Mouse (Mus musculus) urinary bladder, postnatal 36 days (tissue): Measurements from ENCODE around the gene Tmem100.
A peak's percentile ranks its signal among the peaks of the same experiment; 100 is the strongest.

Source experiments
- DNase-seq, 2 experiments: peaks; one replicate each; pipeline ENCODE4 v3.0.0; 2022; ENCODE audit warnings: low spot score in 2 of 2, mixed read lengths in 1 of 2

Tmem100 gene

DNA sequence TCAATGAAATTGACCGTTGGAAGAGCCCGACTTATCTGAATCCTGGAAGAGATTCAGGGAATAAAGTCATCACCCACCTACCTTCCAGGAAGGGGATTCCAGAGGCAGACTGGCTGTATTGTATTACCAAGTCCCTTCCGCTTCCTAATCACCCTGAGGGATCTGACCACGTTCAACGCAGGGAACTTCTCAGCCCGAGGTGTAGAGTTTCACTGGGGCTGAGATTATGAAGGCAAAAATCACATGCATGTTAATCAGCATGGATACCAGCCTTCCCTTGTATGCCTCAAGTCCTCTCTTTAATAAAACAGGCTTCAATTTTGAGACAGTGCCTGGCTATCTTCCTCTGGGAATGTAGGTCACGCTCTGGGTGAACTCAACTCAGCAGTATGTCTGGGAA lies 14.9 kb upstream of the Tmem100 start:
- DNase-seq: no peak

DNA sequence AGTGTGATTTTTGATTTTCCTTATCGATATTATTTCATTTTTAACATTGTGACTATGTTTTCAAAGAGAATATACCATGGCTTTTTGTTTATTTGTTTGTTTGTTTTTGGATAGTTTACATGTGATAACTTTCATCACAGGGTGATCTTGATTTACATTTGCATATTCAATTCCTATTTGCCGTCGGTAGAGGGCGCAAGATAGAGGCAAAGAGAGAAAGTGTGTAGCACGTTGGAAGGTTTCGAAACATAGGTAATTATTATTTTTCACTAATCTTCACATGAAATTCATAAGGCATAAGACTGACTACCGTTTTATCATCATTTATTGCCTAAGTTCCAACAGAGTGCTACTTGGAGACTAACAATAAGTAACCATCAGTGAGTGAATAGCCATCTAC lies 11.0 kb upstream of the Tmem100 start:
- DNase-seq: no peak

DNA sequence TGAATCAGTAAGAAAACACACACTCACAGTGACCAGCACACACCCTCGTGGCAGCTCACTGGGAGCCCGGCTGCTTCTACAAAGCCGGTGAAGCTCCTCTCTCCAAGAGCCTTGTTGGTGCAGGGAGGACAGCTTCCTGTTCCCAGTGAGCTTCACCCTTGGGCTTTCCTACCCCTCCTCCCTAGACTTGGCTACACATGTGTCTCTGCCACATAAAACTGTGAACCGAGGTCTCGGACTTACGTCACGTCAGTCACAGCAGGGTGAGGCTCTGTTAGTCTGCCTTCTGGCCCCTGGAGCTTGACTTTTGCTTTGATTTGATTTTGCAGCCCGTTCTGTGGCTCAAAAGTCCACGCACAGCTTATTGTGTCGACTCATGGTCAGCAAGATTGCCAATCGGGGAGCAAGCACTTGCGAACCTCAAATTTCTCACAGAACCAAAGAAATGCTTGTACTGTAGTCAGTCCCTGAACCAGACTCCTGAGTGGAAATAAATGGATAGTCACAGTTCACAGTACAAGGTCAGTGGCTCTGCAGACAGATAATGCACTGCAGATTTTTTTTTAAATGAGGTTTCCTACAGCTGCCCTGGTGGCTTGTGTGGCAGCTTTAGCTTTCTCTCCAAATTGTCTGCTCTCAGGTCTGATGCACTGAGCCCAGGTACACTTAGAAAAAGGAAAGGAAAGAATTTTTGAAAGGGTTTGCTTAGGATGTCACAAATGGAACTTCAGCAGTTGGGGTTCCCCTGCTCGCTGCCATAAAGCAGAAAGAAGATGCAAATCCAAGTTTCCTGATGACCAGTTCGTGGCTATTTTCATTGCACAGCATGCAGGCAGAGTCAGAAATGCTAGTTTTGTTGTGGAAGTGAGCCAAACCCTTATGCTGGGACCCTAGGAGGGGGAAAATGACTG lies 4.0 kb upstream of the Tmem100 start:
- peak in 1 of 2 experiments; percentile 6 for DNase-seq

DNA sequence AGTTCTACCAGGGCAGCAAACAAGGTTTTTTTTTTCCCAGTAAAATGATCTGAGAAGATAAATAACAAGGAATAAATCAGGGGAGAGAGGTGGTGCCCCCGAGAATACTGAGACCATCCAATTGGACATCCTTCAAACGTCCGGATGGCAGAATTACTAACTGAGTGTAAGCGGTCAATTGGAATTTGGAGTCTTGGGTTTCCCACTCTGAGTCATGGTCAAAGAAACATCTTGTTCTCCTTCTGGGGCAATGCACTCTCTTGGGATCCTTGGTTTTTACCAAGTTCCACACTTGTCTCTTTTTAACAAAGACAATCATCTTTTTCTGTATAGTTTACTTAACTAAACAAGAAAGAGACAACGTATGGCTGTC lies 3.4 kb upstream of the Tmem100 start:
- no peak for DNase-seq

DNA sequence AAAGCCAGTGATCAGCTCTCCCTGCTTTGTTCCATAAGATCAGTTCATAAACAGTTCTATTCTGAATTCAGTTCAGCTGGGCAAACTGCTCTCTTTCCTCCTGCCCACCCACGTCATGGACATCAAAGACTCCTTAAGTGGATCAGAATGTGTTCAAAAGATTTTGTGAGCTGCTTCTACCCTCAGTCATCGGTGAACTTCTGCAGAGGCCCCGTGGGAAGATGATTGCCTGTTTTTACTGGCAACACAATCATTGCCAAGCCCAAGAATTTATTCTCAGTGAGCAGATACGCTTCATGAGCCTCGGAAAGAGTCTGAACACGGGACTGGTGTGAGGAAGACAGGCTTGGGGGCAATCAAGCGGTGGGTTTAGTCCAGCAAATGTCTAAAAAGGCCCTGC lies 2.9 kb upstream of the Tmem100 start:
- DNase-seq: no peak

DNA sequence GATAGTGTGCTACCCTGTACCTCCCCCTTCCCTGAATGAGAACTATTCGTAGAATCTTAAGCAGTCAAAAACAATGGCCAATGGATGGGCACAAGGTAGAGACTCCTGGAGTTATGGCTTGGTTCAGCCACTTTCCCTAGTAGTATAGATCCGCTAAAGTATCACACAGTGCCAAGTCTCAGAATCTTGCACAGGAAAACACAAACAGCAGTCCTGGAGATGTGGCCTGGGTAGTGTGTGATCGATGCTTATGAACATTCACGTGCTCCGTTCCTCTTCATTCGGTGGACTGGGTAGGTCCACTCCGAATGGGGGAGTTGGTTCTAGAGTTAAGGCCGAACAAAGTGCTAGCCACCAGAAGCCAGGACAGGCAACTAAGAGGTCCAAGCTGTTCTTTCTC lies 1.4 kb upstream of the Tmem100 start:
- DNase-seq: no peak

DNA sequence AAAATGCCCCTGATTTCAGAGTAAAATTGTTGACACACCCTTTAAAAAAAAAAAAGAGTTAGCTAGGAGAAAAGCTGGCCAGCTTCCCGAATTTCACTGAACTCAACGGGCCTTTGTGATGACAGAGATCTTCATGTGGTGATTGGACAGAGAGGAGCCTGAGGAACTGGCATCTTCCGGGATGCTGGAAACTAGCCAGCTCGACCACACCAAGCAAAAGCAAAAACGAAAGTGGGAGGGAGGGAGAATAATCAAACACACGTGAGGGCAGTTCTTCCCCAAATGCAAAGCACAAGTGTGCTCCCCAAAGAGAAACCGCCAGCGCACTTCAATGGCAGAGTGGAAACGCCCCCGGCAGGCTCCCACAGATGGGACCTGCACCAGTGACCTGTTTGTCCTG lies 794 bp upstream of the Tmem100 start:
- DNase-seq: peak; percentile 20 to 60

DNA sequence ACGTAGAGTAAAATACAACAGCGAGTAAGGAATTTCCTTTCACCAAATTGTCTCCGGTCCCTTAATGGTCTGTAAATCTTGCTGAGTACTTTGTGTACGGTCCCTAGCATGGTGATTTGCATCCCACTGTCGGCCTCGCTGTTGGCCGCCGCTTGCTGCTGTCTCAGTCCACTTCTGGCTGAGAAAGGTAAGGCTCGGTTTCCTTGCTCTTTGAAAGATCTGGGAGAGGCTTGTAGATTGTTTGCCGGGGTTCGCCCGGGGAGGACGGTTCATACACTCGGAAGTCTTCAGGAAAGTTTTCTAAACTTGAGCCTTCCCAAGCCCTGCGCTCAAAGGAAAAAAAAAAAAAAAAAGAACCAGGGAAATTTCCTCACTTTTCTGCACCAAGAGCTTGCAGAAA lies 409 bp downstream of the Tmem100 start:
- DNase-seq: peak; percentile 24 to 50

DNA sequence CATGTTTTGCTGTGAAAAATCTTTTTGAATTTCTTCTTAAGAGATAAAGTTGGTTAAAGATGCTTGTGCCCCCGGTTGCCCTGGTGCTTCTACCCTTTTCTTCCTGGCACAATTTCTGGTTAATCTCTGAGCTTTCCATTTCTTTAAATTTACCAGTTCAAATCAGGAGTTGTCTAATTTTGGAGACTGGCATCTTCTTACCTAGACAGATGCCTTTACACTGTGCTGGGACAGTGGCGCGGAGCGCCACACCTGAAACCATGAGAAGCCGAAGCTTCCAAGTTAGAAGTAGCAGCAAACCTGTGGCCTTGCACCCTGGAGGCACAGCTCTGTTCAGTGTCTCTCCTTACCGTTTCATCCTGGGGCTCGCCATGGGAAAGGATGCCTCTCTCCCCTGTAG lies 928 bp downstream of the Tmem100 start:
- no peak for DNase-seq

DNA sequence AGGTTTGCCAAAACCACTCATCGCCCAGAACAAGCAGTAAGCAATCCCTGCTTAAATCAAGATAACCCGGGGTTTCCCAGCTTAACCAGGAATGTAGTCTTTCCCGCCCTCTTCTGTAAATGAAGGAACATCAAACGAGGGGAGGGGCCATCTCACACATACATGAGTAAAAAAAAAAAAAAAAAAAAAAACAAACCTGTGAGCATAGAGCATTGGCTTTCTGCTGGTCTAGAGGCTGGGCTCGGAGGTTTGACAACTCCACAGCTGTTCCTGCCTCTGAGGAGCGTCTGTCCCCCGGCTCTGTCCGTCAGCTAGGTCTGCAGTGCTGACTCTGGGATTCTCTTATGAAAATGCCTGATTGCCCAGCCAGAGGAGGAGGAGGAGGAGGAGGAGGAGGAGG lies 2.7 kb downstream of the Tmem100 start:
- DNase-seq: no peak

DNA sequence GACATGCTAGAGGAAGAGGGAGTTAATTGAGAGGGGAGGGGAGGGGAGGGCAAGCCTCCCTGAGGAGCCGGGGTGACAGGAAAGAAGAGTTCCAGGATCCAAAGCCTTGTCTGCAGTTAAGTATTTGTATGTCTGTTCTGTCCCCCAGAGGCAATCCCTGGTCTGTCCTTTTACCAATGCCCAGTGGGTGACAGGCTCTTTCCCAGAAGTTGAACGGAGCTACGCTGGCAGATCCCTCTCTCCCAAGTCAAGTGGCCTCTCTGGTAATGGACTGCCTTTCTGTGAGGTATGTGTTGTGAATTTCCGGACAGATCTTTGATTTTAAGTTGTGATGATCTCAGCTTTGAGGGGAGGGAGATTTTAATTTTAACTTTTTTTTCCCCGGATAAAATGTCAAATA lies 3.3 kb downstream of the Tmem100 start:
- no peak for DNase-seq

DNA sequence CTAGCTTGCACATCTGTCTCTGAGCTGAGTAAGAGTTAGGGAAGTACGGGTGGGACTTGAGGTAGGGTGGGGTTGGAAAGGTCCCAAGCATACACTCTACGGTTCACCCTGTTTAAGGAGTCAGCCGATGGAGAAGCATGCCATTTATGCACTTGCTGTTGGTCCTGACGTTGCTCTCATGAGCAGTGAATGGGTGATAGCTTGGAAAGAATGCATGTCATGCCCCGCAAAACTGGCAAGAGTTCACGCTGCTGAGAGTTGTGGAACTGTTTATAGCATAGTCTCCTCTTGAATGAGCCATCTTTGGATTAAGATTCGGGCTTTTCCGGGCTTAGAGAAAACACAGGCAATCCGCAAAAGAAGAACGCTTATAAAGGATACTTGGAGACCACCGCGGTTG lies 4.5 kb downstream of the Tmem100 start:
- DNase-seq: no peak

DNA sequence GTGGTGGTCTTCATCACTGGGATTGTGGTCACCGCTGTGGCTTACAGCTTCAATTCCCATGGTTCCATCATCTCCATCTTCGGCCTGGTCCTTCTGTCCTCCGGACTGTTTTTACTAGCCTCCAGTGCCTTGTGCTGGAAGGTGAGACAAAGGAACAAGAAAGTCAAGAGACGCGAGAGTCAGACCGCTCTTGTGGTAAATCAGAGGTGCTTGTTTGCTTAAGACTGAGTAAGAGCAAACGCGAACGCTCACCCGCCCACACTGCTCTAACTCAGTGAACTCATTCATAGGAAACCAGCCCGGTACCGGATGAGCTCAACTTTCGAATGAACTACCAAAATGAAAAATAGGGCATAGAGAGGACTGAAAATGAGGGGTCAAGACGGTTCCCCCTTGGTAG lies 5.4 kb downstream of the Tmem100 start:
- peak in 1 of 2 experiments; percentile 12 for DNase-seq

DNA sequence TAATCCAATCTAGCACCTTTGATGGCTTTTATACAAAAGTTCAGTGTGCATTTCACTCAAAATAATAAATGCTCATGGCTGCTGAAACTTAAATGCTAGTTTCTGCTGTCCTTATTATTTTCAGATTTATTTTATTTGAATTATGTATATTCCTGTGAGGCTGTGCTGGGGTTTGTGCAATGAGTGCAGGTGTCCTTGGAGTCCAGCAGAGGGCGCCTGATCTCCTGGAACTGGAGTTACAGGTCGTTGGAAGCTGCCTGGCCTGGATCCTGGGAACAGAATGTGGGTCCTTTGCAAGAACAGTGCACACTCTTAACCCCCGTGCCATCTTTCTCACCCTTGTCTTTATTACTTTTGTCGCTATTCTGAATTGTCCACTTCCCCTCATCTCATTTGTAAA lies 6.3 kb downstream of the Tmem100 start:
- DNase-seq: no peak

DNA sequence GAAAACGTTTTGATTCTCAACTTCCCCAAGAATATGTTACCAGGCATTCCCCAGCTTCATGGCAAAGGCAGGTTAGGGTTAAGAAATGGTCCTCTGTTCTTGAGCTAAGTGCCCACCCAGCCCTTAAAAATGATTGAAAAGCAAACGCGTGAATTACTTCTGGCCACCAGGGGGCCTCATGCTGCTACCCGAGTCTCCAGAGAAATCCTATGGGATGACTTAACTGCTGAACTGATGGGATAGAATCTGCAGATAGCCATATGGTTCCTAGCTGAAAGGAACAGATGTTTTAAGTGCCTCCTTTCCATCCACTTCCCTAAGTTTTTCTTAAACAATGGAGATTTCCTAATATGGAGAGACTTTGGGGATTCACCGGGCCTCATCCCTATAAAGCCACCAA lies 7.9 kb downstream of the Tmem100 start:
- DNase-seq: peak in 1 of 2 experiments; percentile 16

DNA sequence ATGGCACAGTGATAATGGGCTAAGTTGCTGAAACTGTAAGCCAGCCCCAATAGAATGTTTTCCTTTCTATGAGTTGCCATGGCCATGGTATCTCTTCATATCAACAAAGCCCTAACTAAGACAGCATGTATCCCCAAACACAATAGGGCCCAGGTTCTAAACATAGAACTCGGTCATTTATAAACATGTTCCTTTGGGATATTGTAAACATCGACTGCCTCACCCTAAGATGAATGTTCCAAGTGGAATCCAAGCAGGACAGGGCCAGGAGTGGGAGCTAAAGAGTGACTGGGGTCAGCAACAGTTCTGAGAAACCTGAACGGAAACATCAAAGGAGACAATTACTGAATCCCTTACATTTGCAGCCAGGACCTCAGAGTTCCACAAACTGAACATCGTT lies 14.3 kb downstream of the Tmem100 start:
- DNase-seq: no peak

DNA sequence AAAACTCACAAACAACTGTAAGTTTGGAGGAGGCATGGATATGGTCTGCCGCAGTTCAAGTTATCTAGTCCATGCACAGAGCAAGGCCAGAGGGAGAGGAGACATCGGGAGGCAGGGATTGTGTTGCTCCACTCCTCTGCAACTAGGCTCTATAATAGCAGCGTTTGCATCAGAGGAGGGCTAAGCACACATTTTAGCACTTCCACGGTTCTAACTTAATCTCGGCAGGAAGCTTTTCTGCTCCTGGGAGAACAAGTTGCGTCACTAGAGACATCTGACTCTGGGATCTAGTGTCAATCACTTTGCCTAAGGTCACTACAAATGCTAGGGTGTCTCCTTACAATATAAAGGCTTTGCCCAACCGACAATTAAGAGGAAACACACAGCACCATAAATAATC lies 16.1 kb downstream of the Tmem100 start:
- DNase-seq: no peak

DNA sequence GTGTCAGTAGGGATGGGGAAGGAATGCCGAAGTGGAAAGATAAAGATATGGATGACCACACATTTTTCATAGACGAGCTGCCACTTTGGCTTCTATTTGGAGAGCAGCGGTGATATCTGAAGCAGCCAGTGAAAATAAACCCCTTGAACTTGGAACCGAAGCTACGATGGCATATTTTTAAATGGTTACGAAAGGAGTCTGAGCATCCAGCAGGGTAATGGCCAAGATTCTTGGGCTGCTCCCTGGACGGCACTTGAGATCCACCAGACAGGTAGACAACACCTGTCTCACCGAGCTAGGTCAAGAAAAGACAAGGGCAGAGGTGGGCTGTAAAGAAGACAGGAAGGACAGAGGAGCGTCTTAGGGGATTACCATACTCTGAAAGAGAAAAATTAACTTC lies 17.1 kb downstream of the Tmem100 start:
- DNase-seq: no peak

DNA sequence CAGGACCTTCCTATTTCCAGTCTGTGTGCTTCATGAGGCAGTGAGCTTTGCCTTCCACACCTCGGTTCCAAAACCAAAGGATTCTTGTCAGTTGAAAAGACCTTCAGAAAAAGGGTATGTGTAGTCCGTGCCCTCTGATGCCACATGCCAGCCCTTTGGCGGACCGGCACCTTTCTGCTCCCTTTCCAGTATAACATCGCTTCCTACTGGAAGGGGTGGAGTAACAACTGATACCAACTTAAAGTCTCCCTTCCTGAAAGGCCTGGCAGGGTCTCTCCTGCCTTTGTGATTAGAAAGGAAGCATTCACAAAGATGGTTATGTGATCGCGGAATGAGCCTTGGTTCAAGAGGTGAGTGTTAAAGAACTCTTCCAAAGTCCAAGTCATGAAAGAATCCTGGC lies 19.9 kb downstream of the Tmem100 start:
- DNase-seq: no peak

DNA sequence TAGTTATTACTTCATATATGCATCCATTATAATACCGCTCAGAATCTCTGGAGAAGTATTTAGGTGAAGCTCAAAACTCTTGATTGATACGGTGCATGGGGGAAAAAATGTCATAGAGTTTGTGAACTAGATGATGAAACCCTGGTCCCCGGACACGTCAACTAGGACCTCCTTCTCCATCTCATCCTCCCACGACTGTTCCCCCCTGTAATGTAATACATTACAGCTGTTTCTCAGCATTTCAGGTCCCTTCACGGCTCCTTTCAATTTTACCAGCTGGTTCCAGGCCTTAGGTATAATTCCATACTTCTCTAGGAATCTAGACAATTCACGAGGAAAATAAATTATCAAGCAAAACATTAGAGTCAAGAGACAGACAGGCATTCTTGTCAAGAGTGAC lies 22.6 kb downstream of the Tmem100 start:
- DNase-seq: no peak

DNA sequence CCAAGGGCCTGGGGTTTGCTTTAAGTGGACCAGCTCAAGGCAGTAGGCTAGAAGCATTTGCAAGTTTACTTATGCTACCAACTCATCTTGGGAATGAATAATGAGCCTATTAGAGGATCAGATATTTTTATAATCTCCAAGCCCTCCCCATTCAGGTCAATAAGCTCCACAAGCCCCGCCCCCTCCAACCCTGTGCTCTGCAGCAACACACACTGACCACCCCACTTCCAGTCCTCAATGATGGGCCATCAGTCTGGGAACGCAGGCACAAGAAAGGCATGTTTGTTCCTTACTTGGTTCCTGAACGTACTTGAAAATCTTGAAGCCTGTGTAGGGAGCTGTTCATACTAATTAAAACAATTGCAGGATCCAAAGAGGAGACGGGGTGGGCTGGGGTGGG lies 23.7 kb downstream of the Tmem100 start:
- DNase-seq: no peak

DNA sequence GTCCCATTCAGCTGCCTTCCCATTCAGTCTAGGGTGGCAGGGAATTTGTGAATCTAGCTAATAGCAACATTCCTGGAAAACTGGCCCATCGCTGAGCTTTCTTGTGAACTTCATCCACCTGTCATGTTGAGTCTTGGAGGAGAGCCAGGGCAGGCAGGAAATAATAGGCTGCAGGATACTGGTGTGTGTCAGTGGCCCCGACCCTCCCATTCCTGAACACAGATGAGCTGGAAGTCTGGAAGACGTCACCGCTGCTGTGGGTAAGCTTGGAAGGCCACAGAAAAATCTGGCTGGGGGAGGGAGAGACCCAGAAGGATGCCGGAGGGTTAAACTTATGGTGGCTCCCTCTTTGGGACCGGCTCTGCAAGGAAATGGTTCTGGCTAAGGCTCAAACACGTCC lies 24.3 kb downstream of the Tmem100 start:
- no peak for DNase-seq

DNA sequence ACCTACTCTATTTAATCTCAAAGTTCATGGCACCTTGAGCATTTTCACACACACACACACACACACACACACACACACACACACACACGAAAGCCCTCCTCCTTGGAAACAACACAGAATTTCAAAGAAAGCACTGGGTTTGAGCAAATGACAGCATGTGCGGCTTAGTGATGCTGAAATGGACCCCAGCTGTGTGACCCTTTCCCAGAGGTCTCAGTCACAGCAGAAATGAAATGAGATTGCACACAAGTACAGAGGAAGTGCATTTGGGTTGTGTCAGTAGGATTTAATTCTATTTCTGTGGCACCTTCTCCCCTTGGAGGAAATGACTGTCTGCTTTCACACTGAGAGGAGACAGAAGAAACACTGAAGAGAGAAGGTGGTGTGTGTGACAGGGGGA lies 26.9 kb downstream of the Tmem100 start:
- no peak for DNase-seq

DNA sequence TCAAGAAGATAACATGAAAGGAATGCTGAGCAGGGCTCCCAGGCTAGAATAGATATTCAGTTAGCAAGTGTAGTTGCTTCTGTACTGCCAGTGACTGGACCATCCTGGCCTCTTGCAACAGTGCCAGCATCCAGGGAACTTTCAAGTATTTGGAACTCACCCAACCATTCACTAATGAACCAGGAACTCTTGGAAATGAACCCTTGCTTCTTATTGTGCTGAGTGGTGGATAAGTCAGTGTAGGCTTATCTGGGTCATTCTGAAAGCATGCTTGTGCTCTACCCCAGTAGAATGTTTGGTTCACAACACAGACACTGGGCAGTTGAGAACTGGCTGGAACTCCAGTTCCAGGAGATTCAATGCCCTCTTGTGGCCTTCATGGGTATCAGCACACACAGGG lies 29.1 kb downstream of the Tmem100 start:
- DNase-seq: no peak
